Mouse (Mus musculus) stomach, embryonic 16.5 days (tissue): Measurements from ENCODE around the gene Prc1. TPM values are rescaled to one million over a fixed set of nuclear protein-coding genes. Genes with fewer than 3 reads are reported as not detected.

Experiments
- polyA plus RNA-seq: library from polyadenylated mRNA; unstranded; fragments of >200 nt; fragmentation: Nextera tagmentation; extraction: Ambion mirVana; gene quantifications from 2 replicates; pipeline ENCODE4 v1.2.1, GENCODE M21; 2015

The Prc1 gene
- polyA plus RNA-seq, 1 experiment from 2014 or later: 125 TPM

Other genes with a start within 250 kb of the Prc1 start
- 606 and 633 TPM in 2 replicates for gene Idh2, start 179.1 kb upstream of the Prc1 start, polyA plus RNA-seq
- gene Sema4b, start 107.6 kb upstream of the Prc1 start, polyA plus RNA-seq: 19.7 and 23.7 TPM in 2 replicates
- 141 and 167 TPM in 2 replicates for gene Cib1, start 61.6 kb upstream of the Prc1 start, polyA plus RNA-seq
- gene Gdpgp1, start 61.6 kb upstream of the Prc1 start, polyA plus RNA-seq: 4.0 and 4.7 TPM in 2 replicates
- gene Ttll13, start 48.1 kb upstream of the Prc1 start, polyA plus RNA-seq: 0.56 and 1.1 TPM in 2 replicates
- gene Ngrn, start 33.2 kb upstream of the Prc1 start, polyA plus RNA-seq: 52.2 and 53.3 TPM in 2 replicates
- 12.5 and 13.2 TPM in 2 replicates for gene Vps33b, start 24.8 kb upstream of the Prc1 start, polyA plus RNA-seq
- 9.4 and 11.7 TPM in 2 replicates for gene Rccd1, start 30.0 kb downstream of the Prc1 start, polyA plus RNA-seq
- gene Unc45a, start 46.6 kb downstream of the Prc1 start, polyA plus RNA-seq: 44.5 and 48.1 TPM in 2 replicates
- gene Hddc3, start 48.7 kb downstream of the Prc1 start, polyA plus RNA-seq: 13.4 and 17.7 TPM in 2 replicates
- 13.8 and 14.7 TPM in 2 replicates for gene Man2a2, start 76.9 kb downstream of the Prc1 start, polyA plus RNA-seq
- gene Fes, start 93.5 kb downstream of the Prc1 start, polyA plus RNA-seq: 12.3 and 13.8 TPM in 2 replicates
- 8.7 and 9.5 TPM in 2 replicates for gene Furin, start 111.0 kb downstream of the Prc1 start, polyA plus RNA-seq
- gene Blm, start 240.7 kb downstream of the Prc1 start, polyA plus RNA-seq: 13.2 and 13.8 TPM in 2 replicates